Mouse (Mus musculus) lung, embryonic 16.5 days (tissue): ENCODE results near the gene Wwox. TPM values are rescaled to one million over a fixed set of nuclear protein-coding genes. Genes with fewer than 3 reads are reported as not detected.

Experiments
- ATAC-seq: fragments of 200-750 bp; cut with Nextera tagmentation; 2 replicates; pipeline ENCODE4 v1.8.0; 2017; ENCODE audit warnings: low read depth, mild to moderate bottlenecking, moderate library complexity
- H3K27ac ChIP-seq: fragments of 300-500 bp; sonication (generic); 2 replicates; pipeline ENCODE4 v1.5.1; 2014; ENCODE audit warnings: mild to moderate bottlenecking, control low read depth, low read length
- H3K27me3 ChIP-seq: fragments of 300-500 bp; sonication (generic); 2 replicates; pipeline ENCODE4 v1.6.1; 2014; ENCODE audit warnings: low read depth, low read length, mixed read lengths; ENCODE audit not compliant: control insufficient read depth, insufficient read depth
- H3K36me3 ChIP-seq: fragments of 300-500 bp; sonication (generic); 2 replicates; pipeline ENCODE4 v1.6.1; 2014; ENCODE audit warnings: low read length; ENCODE audit not compliant: control insufficient read depth, insufficient read depth
- H3K4me1 ChIP-seq: fragments of 300-500 bp; sonication (generic); replicated peaks from 2 replicates; pipeline ENCODE4 v1.6.1; 2014; ENCODE audit warnings: low read length, mixed read lengths; ENCODE audit not compliant: control insufficient read depth, insufficient read depth
- H3K4me2 ChIP-seq: fragments of 300-500 bp; sonication (generic); 2 replicates; pipeline ENCODE4 v1.6.1; 2014; ENCODE audit warnings: low read depth, low read length, control low read depth
- H3K4me3 ChIP-seq: fragments of 300-500 bp; sonication (generic); 2 replicates; pipeline ENCODE4 v1.5.1; 2014; ENCODE audit warnings: mild to moderate bottlenecking, low read length, control low read depth
- H3K9ac ChIP-seq: fragments of 300-500 bp; sonication (generic); 2 replicates; pipeline ENCODE4 v1.6.1; 2014; ENCODE audit warnings: low read length, control low read depth
- H3K9me3 ChIP-seq: fragments of 300-500 bp; sonication (generic); 2 replicates; pipeline ENCODE4 v1.6.1; 2016; ENCODE audit warnings: low read length; ENCODE audit not compliant: control insufficient read depth
- WGBS: fragments of 180-500 bp; shearing (Covaris S2); extraction: QIAGEN DNeasy Blood & Tissue Kit; methylation state at CpG from one replicate; pipeline ENCODE4 v1.1.7; 2014; 5-methylcytosine and 5-hydroxymethylcytosine counted together
- polyA plus RNA-seq: library from polyadenylated mRNA; unstranded; fragments of >200 nt; fragmentation: Nextera tagmentation; extraction: Ambion mirVana; gene quantifications from 2 replicates; pipeline ENCODE4 v1.2.1, GENCODE M21; 2015

Wwox gene
- polyA plus RNA-seq, 1 experiment from 2014 or later = 20.2 TPM

- Histone ChIP-seq H3K36me3 (no peaks in the 10 kb centered on the region), H3K9me3 (no peaks in the 10 kb centered on the region), H3K4me1 (peaks cover 37% of the 10 kb centered on the region), H3K4me2 (no peak overlapping the region), H3K9ac (no peak overlapping the region), H3K4me3 (no peak overlapping the region), H3K27ac (peak overlapping the region; percentile 36; the same call in 1 of the 2 replicates), H3K27me3 (no peaks in the 10 kb centered on the region)
- 54% methylated on average over 8 of the region's 8 CpGs for WGBS
- ATAC-seq = no peak
Observed at GRCm38 (mm10) chr8:115006561-115006960, 567.1 kb downstream of the Wwox start.

GRCm38 (mm10) chr8:115007280-115007679 is 567.8 kb downstream of the Wwox start:
- Histone ChIP-seq H3K4me1 (peaks cover 37% of the 10 kb centered on the region), H3K4me2 (no peak overlapping the region), H3K9ac (no peak overlapping the region), H3K36me3 (no peaks in the 10 kb centered on the region), H3K27me3 (no peaks in the 10 kb centered on the region), H3K9me3 (no peaks in the 10 kb centered on the region), H3K27ac (no peak overlapping the region), H3K4me3 (no peak overlapping the region)
- ATAC-seq = no peak
- 52% methylated on average over 7 of the region's 7 CpGs for WGBS

- WGBS = 59% methylated on average over 9 of the region's 9 CpGs
- H3K4me1 ChIP-seq = peaks cover 37% of the 10 kb centered on the region
- ATAC-seq = peak; percentile 55
- no peaks in the 10 kb centered on the region for H3K9me3 ChIP-seq
- H3K9ac ChIP-seq = no peak overlapping the region
- H3K36me3 ChIP-seq = no peaks in the 10 kb centered on the region
- no peak overlapping the region for H3K4me2 ChIP-seq
- peak overlapping the region; percentile 86 for H3K27ac ChIP-seq
- no peaks in the 10 kb centered on the region for H3K27me3 ChIP-seq
- H3K4me3 ChIP-seq = no peak overlapping the region
Observed at GRCm38 (mm10) chr8:115008624-115009620, 569.5 kb downstream of the Wwox start.

GRCm38 (mm10) chr8:115009897-115010768 is 570.7 kb downstream of the Wwox start:
- Histone ChIP-seq H3K4me3 (no peak overlapping the region), H3K9ac (no peak overlapping the region), H3K27me3 (no peaks in the 10 kb centered on the region), H3K36me3 (no peaks in the 10 kb centered on the region), H3K4me2 (peak overlapping the region; percentile 30), H3K27ac (peak overlapping the region; percentile 86), H3K9me3 (no peaks in the 10 kb centered on the region), H3K4me1 (peaks cover 37% of the 10 kb centered on the region)
- 24% methylated on average over 9 of the region's 9 CpGs for WGBS
- peak; percentile 49 for ATAC-seq

- Histone ChIP-seq H3K4me1 (peaks cover 33% of the 10 kb centered on the region), H3K27me3 (no peaks in the 10 kb centered on the region), H3K4me2 (peak overlapping the region; percentile 30), H3K9ac (no peak overlapping the region), H3K36me3 (no peaks in the 10 kb centered on the region), H3K27ac (peak overlapping the region; percentile 86), H3K9me3 (no peaks in the 10 kb centered on the region), H3K4me3 (no peak overlapping the region)
- ATAC-seq = peak; percentile 60
- WGBS = 36% methylated on average over 9 of the region's 9 CpGs
Observed at GRCm38 (mm10) chr8:115010769-115011073, 571.3 kb downstream of the Wwox start.

GRCm38 (mm10) chr8:115019661-115020060 is 580.2 kb downstream of the Wwox start:
- H3K4me1 ChIP-seq = no peaks in the 10 kb centered on the region; the same call in 1 of the 2 replicates
- H3K36me3 ChIP-seq = no peaks in the 10 kb centered on the region
- 41% methylated on average over 15 of the region's 15 CpGs for WGBS
- no peak overlapping the region for H3K9ac ChIP-seq
- H3K9me3 ChIP-seq = no peaks in the 10 kb centered on the region
- H3K4me3 ChIP-seq = no peak overlapping the region
- no peak overlapping the region for H3K27ac ChIP-seq
- H3K4me2 ChIP-seq = no peak overlapping the region
- ATAC-seq = no peak
- H3K27me3 ChIP-seq = no peaks in the 10 kb centered on the region

GRCm38 (mm10) chr8:115021731-115022130 is 582.3 kb downstream of the Wwox start:
- Histone ChIP-seq H3K27ac (no peak overlapping the region), H3K4me2 (no peak overlapping the region), H3K4me1 (peaks cover 9% of the 10 kb centered on the region), H3K27me3 (no peaks in the 10 kb centered on the region), H3K9me3 (no peaks in the 10 kb centered on the region), H3K36me3 (no peaks in the 10 kb centered on the region), H3K4me3 (no peak overlapping the region), H3K9ac (no peak overlapping the region)
- 72% methylated on average over 8 of the region's 8 CpGs for WGBS
- ATAC-seq = no peak

GRCm38 (mm10) chr8:115024062-115024461 is 584.6 kb downstream of the Wwox start:
- H3K4me3 ChIP-seq = no peak overlapping the region
- no peak overlapping the region for H3K9ac ChIP-seq
- H3K36me3 ChIP-seq = no peaks in the 10 kb centered on the region
- H3K4me2 ChIP-seq = no peak overlapping the region
- H3K27me3 ChIP-seq = no peaks in the 10 kb centered on the region
- peaks cover 9% of the 10 kb centered on the region for H3K4me1 ChIP-seq
- WGBS = 72% methylated on average over 4 of the region's 4 CpGs
- 0 out of 2 replicates have a peak, but pooled peaks have one; percentile 27 for ATAC-seq
- no peak overlapping the region for H3K27ac ChIP-seq
- H3K9me3 ChIP-seq = no peaks in the 10 kb centered on the region
